In genomic region chr10:24111116-24111778, GRCm38 (mm10) we compare ENCODE assay signal across 8 mouse cellular contexts. TPM values are rescaled to one million over a fixed set of nuclear protein-coding genes. Genes with fewer than 3 reads are reported as not detected.
DNase-seq lines count a peak whose midpoint lies in the region; ATAC-seq and TF ChIP-seq lines count a peak whose summit lies in the region.
"Had no signal": no experiment of that assay in that cellular context is flagged by ENCODE, and none has a peak within 500 bp of the region (broad histone marks: within the 10 kb centered on the region; RNA-seq: fewer than 3 reads in every experiment).

No protein-coding gene starts in this region.

- H3K9ac ChIP-seq in MEL (ENCODE audit: control insufficient read depth, low read depth, low read length, poor library complexity, severe bottlenecking): no peak overlapping the region
- no peak overlapping the region for H3K9ac ChIP-seq in embryonic facial prominence, embryonic 14.5 days (ENCODE audit: low read depth, low read length)

- H3K9me3 ChIP-seq in MEL (replicated peaks; ENCODE audit: insufficient read depth, low read length): no peaks in the 10 kb centered on the region
- H3K9me3 ChIP-seq in embryonic facial prominence, embryonic 14.5 days (ENCODE audit: control insufficient read depth, low read length): peaks cover 7% of the 10 kb centered on the region; the same call in 1 of the 2 replicates

- peaks cover 0 to 2% of the 10 kb centered on the region in 2 experiments; a peak in 3 of 4 replicates for H3K27me3 ChIP-seq in MEL (ENCODE audit: control insufficient read depth in 1 of 2, insufficient read depth in 2 of 2, low read length in 2 of 2)
- H3K27me3 ChIP-seq in embryonic facial prominence, embryonic 14.5 days (replicated peaks; ENCODE audit: control insufficient read depth, insufficient read depth, low read length): no peaks in the 10 kb centered on the region

- ATAC-seq in embryonic facial prominence, embryonic 14.5 days (ENCODE audit: low read depth): no peak

- H3K4me2 ChIP-seq in embryonic facial prominence, embryonic 14.5 days (ENCODE audit: low read depth, low read length): no peak overlapping the region

- no peak for TF ChIP-seq EP300 in MEL (IDR thresholded peaks at IDR 0.05; ENCODE audit: low read depth in 1 of 2, low read length in 2 of 2)

- intact Hi-C loops in left cerebral cortex, postnatal 25 days (cut with DNase I): loop anchor here (10.0 kb wide), 1 partner anchor 136 kb away; the partner anchor contains the start of gene Taar5

- no peak for TF ChIP-seq POLR2A in MEL (IDR thresholded peaks at IDR 0.05; ENCODE audit: control insufficient read depth in 1 of 2, insufficient read depth in 1 of 2, low read depth in 1 of 2, low read length in 2 of 2, poor library complexity in 1 of 2)

- H3K4me1 ChIP-seq in MEL (ENCODE audit: control insufficient read depth in 1 of 2, insufficient read depth in 2 of 2, low read length in 2 of 2): no peaks in the 10 kb centered on the region; a peak in 1 of 4 replicates
- H3K4me1 ChIP-seq in embryonic facial prominence, embryonic 14.5 days (ENCODE audit: control insufficient read depth, insufficient read depth, low read length): no peaks in the 10 kb centered on the region

- no peaks in the 10 kb centered on the region for H3K79me2 ChIP-seq in MEL (ENCODE audit: control insufficient read depth, insufficient read depth, low read length, poor library complexity)

- no peaks in the 10 kb centered on the region for H3K36me3 ChIP-seq in MEL (ENCODE audit: control insufficient read depth in 1 of 2, insufficient read depth in 2 of 2, low read length in 2 of 2)
- H3K36me3 ChIP-seq in embryonic facial prominence, embryonic 14.5 days (ENCODE audit: control insufficient read depth, insufficient read depth, low read length): no peaks in the 10 kb centered on the region

- WGBS in embryonic facial prominence, embryonic 14.5 days: 42% methylated on average over 6 of the region's 6 CpGs

- peak; percentile 38 to 60 for DNase-seq in left cerebral cortex, adult 18-20 months (ENCODE audit: low spot score in 2 of 2)
- no peak for DNase-seq in left cerebral cortex, adult 11 months (ENCODE audit: low spot score)
- peak; percentile 62 for DNase-seq in MEL (ENCODE audit: low read depth, low spot score)
- DNase-seq in adrenal gland, adult 2 months: peak; percentile 42
- DNase-seq in embryonic facial prominence, embryonic 14.5 days (ENCODE audit: low spot score): peak; percentile 64
- peak; percentile 9 to 33 for DNase-seq in left cerebral cortex, postnatal 25 days (ENCODE audit: low spot score in 2 of 2)
- DNase-seq in retina, postnatal 1 day: peak; percentile 76

- no peak overlapping the region for H3K4me3 ChIP-seq in MEL (ENCODE audit: control insufficient read depth in 1 of 2, insufficient read depth in 1 of 2, low read depth in 2 of 2, low read length in 2 of 2)
- H3K4me3 ChIP-seq in embryonic facial prominence, embryonic 14.5 days (ENCODE audit: low read depth, low read length): no peak overlapping the region

- TF ChIP-seq RAD21 in MEL (IDR thresholded peaks at IDR 0.05; ENCODE audit: low read depth, low read length): peak; percentile 42

- TF ChIP-seq CTCF in MEL (IDR thresholded peaks at IDR 0.05 in 2 of 3, conservative IDR thresholded peaks at IDR 0.05 in 1 of 3; ENCODE audit: control insufficient read depth in 1 of 3, insufficient read depth in 1 of 3, low read depth in 2 of 3, low read length in 3 of 3, poor library complexity in 1 of 3, severe bottlenecking in 1 of 3): peak; percentile 48 to 78 (median 73)

- no peak overlapping the region for H3K27ac ChIP-seq in MEL (ENCODE audit: control insufficient read depth, low read depth, low read length)
- H3K27ac ChIP-seq in embryonic facial prominence, embryonic 14.5 days (replicated peaks; ENCODE audit: low read depth, low read length): no peak overlapping the region

TF ChIP-seq in MEL, 35 proteins besides CTCF, POLR2A, EP300 and RAD21:
- TF ChIP-seq BHLHE40 (IDR thresholded peaks at IDR 0.05; ENCODE audit: borderline replicate concordance, low read depth, low read length) (no peak), SMC3 (IDR thresholded peaks at IDR 0.05; ENCODE audit: low read depth, low read length) (peak; percentile 75), ZMIZ1 (IDR thresholded peaks at IDR 0.05; ENCODE audit: low read depth, low read length) (no peak), MAZ (IDR thresholded peaks at IDR 0.05; ENCODE audit: low read depth, low read length) (no peak), SIN3A (IDR thresholded peaks at IDR 0.05; ENCODE audit: low read length) (no peak), ZC3H11A (IDR thresholded peaks at IDR 0.05; ENCODE audit: low read depth, low read length) (0 out of 2 replicates have a peak, but pooled peaks have one; percentile 8), CHD2 (IDR thresholded peaks at IDR 0.05; ENCODE audit: low read length) (no peak), ELF1 (IDR thresholded peaks at IDR 0.05; ENCODE audit: low read depth, low read length) (no peak), ZKSCAN1 (IDR thresholded peaks at IDR 0.05; ENCODE audit: low read depth, low read length) (no peak)

RNA-seq across cellular contexts. Expression of gene Taar9, which starts 1.9 kb away (rescaled TPM):
- not detected for total RNA-seq in left cerebral cortex, adult 18-20 months (2021)
- total RNA-seq in MEL (2012; rRNA removed): not detected in 2 replicates
- polyA plus RNA-seq in MEL (2012; ENCODE audit: insufficient read depth in 1 of 2, insufficient read length in 2 of 2, low read depth in 1 of 2, low replicate concordance in 2 of 2, missing spikeins in 1 of 2): not detected
- not detected for total RNA-seq in adrenal gland, adult 2 months (2021)
- polyA plus RNA-seq in adrenal gland, adult 2 months (2012; rRNA removed): not detected in 2 replicates
- not detected in 2 replicates for polyA plus RNA-seq in embryonic facial prominence, embryonic 14.5 days (2014; fragmentation: Nextera tagmentation; extraction: Ambion mirVana)
- not detected for total RNA-seq in left cerebral cortex, postnatal 25 days (2021)
- polyA plus RNA-seq: gonadal fat pad, adult 2 months had no signal

RNA-seq across cellular contexts. Expression of gene Taar8c, which starts 9.5 kb away (rescaled TPM):
- not detected for total RNA-seq in left cerebral cortex, adult 18-20 months (2021)
- total RNA-seq in MEL (2012; rRNA removed): not detected in 2 replicates
- polyA plus RNA-seq in MEL (2012; ENCODE audit: insufficient read depth in 1 of 2, insufficient read length in 2 of 2, low read depth in 1 of 2, low replicate concordance in 2 of 2, missing spikeins in 1 of 2): not detected
- total RNA-seq in adrenal gland, adult 2 months (2021): not detected
- polyA plus RNA-seq in adrenal gland, adult 2 months (2012; rRNA removed): not detected in 2 replicates
- polyA plus RNA-seq in embryonic facial prominence, embryonic 14.5 days (2014; fragmentation: Nextera tagmentation; extraction: Ambion mirVana): not detected in 2 replicates
- not detected for total RNA-seq in left cerebral cortex, postnatal 25 days (2021)
- polyA plus RNA-seq: gonadal fat pad, adult 2 months had no signal

RNA-seq across cellular contexts. Expression of gene Taar8b, which starts 19.2 kb away (rescaled TPM):
- total RNA-seq in left cerebral cortex, adult 18-20 months (2021): not detected
- total RNA-seq in MEL (2012; rRNA removed): not detected in 2 replicates
- polyA plus RNA-seq in MEL (2012; ENCODE audit: insufficient read depth in 1 of 2, insufficient read length in 2 of 2, low read depth in 1 of 2, low replicate concordance in 2 of 2, missing spikeins in 1 of 2): not detected
- not detected for total RNA-seq in adrenal gland, adult 2 months (2021)
- polyA plus RNA-seq in adrenal gland, adult 2 months (2012; rRNA removed): not detected in 2 replicates
- polyA plus RNA-seq in embryonic facial prominence, embryonic 14.5 days (2014; fragmentation: Nextera tagmentation; extraction: Ambion mirVana): not detected in 2 replicates
- total RNA-seq in left cerebral cortex, postnatal 25 days (2021): not detected
- polyA plus RNA-seq: gonadal fat pad, adult 2 months had no signal

RNA-seq across cellular contexts. Expression of gene Taar8a, which starts 34.9 kb away (rescaled TPM):
- total RNA-seq in left cerebral cortex, adult 18-20 months (2021): not detected
- not detected in 2 replicates for total RNA-seq in MEL (2012; rRNA removed)
- polyA plus RNA-seq in MEL (2012; ENCODE audit: insufficient read depth in 1 of 2, insufficient read length in 2 of 2, low read depth in 1 of 2, low replicate concordance in 2 of 2, missing spikeins in 1 of 2): not detected
- not detected for total RNA-seq in adrenal gland, adult 2 months (2021)
- polyA plus RNA-seq in adrenal gland, adult 2 months (2012; rRNA removed): not detected in 2 replicates
- not detected in 2 replicates for polyA plus RNA-seq in embryonic facial prominence, embryonic 14.5 days (2014; fragmentation: Nextera tagmentation; extraction: Ambion mirVana)
- total RNA-seq in left cerebral cortex, postnatal 25 days (2021): not detected
- polyA plus RNA-seq: gonadal fat pad, adult 2 months had no signal

RNA-seq across cellular contexts. Expression of gene Stx7, which starts 37.9 kb away (rescaled TPM):
- 100 to 1,000 TPM; 136 to 139 TPM for total RNA-seq in left cerebral cortex, adult 18-20 months (2021)
- 32.6 and 36.1 TPM in 2 replicates for total RNA-seq in MEL (2012; rRNA removed)
- 10 to 100 TPM in 1 of 2 experiments, not detected in 1; 37.7 TPM for polyA plus RNA-seq in MEL (2012; ENCODE audit: insufficient read depth in 1 of 2, insufficient read length in 2 of 2, low read depth in 1 of 2, low replicate concordance in 2 of 2, missing spikeins in 1 of 2)
- 100 to 1,000 TPM; 115 to 182 TPM for total RNA-seq in adrenal gland, adult 2 months (2021)
- polyA plus RNA-seq in adrenal gland, adult 2 months (2012; rRNA removed): 48.7 and 66.3 TPM in 2 replicates
- polyA plus RNA-seq in embryonic facial prominence, embryonic 14.5 days (2014; fragmentation: Nextera tagmentation; extraction: Ambion mirVana): 86.9 and 93.9 TPM in 2 replicates
- total RNA-seq in left cerebral cortex, postnatal 25 days (2021): 100 to 1,000 TPM; 128 to 129 TPM
